Mouse (Mus musculus): ENCODE measurements at regions not wholly inside any gene's neighbourhood (a gene's known extent, or its start where the extent isn't known, plus 50 kb on each side); places are given as distances from the start of the nearest gene placed in this dataset.
A peak's percentile ranks its signal among the peaks of the same experiment; 100 is the strongest.

GRCm38 (mm10) chr2:169037975-169038374 is 82.6 kb upstream of the Zfp64 start:
- no peak for DNase-seq (ENCODE audit: low read depth, low spot score)

- no peak for DNase-seq (ENCODE audit: low read depth, low spot score)
Measured at GRCm38 (mm10) chr2:169037519-169037918, 82.1 kb upstream of the Zfp64 start.

GRCm38 (mm10) chr2:169035315-169035714 is 79.9 kb upstream of the Zfp64 start:
- DNase-seq (ENCODE audit: low read depth, low spot score): peak; percentile 46

GRCm38 (mm10) chr2:169033997-169034396 is 78.6 kb upstream of the Zfp64 start:
- no peak for DNase-seq (ENCODE audit: low read depth, low spot score)

GRCm38 (mm10) chr2:169033181-169033580 is 77.8 kb upstream of the Zfp64 start:
- DNase-seq (ENCODE audit: low read depth, low spot score): peak; percentile 35

GRCm38 (mm10) chr2:169028531-169029114 is 73.2 kb upstream of the Zfp64 start:
- no peak for DNase-seq (ENCODE audit: low read depth, low spot score)

GRCm38 (mm10) chr2:169019037-169019436 is 63.6 kb upstream of the Zfp64 start:
- DNase-seq (ENCODE audit: low read depth, low spot score): no peak

GRCm38 (mm10) chr2:169010271-169010670 is 54.9 kb upstream of the Zfp64 start:
- no peak for DNase-seq (ENCODE audit: low read depth, low spot score)

GRCm38 (mm10) chr2:169008756-169009155 is 53.4 kb upstream of the Zfp64 start:
- peak; percentile 82 for DNase-seq (ENCODE audit: low read depth, low spot score)

GRCm38 (mm10) chr2:169008333-169008732 is 52.9 kb upstream of the Zfp64 start:
- DNase-seq (ENCODE audit: low read depth, low spot score): peak; percentile 62

GRCm38 (mm10) chr2:169006549-169006948 is 51.2 kb upstream of the Zfp64 start:
- no peak for DNase-seq (ENCODE audit: low read depth, low spot score)

- no peak for DNase-seq (ENCODE audit: low read depth, low spot score)
Measured at GRCm38 (mm10) chr2:169005810-169006209, 50.4 kb upstream of the Zfp64 start.

All from forelimb bud, embryonic 11.5 days (tissue).